ENCODE assay signal across 8 mouse cellular contexts in genomic region chrX:101131001-101131400, GRCm38 (mm10). TPM values are rescaled to one million over a fixed set of nuclear protein-coding genes. Genes with fewer than 3 reads are reported as not detected.
A peak's percentile ranks its signal among the peaks of the same experiment; 100 is the strongest.
DNase-seq lines count a peak whose midpoint lies in the region; TF ChIP-seq lines count a peak whose summit lies in the region.
"Had no signal": no experiment of that assay in that cellular context is flagged by ENCODE, and none has a peak within 500 bp of the region (broad histone marks: within the 10 kb centered on the region; RNA-seq: fewer than 3 reads in every experiment).

No protein-coding gene starts in this region.

- no peak overlapping the region for H3K4me3 ChIP-seq in CH12.LX (replicated peaks in 1 of 3; ENCODE audit: low read depth in 2 of 3, low read length in 2 of 3, poor library complexity in 1 of 3)
- no peak overlapping the region for H3K4me3 ChIP-seq in cortical plate, adult 2 months (ENCODE audit: insufficient read depth, low read length)
- H3K4me3 ChIP-seq: limb, embryonic 15.5 days had no signal

- in situ Hi-C loops in CH12.LX (cut with MboI; ENCODE audit: low pct_ligation_motif_present, low pct_unique_long_range_greater_than_20kb, low sequenced_read_pairs), result loop anchor here (5.0 to 25.0 kb wide), 3 partner anchors 156 to 356 kb away; partner anchors contain the start of gene Nlgn3

- intact Hi-C loops in gastrocnemius, postnatal 36 days (cut with DNase I), result loop anchor here (1.0 to 5.0 kb wide), 2 partner anchors 141 to 198 kb away; partner anchors contain the start of gene Med12

- peak; percentile 64 for TF ChIP-seq RAD21 in CH12.LX (IDR thresholded peaks at IDR 0.05; ENCODE audit: low read depth, low read length)

- TF ChIP-seq POLR2A in CH12.LX (IDR thresholded peaks at IDR 0.05; ENCODE audit: low read depth, low read length), result no peak
- TF ChIP-seq POLR2A in cortical plate, adult 2 months (IDR thresholded peaks at IDR 0.05; ENCODE audit: extremely low read depth, insufficient read depth, low read length), result no peak

- H3K4me1 ChIP-seq in CH12.LX (ENCODE audit: control insufficient read depth in 1 of 2, insufficient read depth in 2 of 2), result peaks cover 0 to 4% of the 10 kb centered on the region in 2 experiments; a peak in 1 of 4 replicates
- H3K4me1 ChIP-seq in cortical plate, adult 2 months (ENCODE audit: control insufficient read depth, insufficient read depth, low read length), result no peaks in the 10 kb centered on the region

- no peaks in the 10 kb centered on the region for H3K27me3 ChIP-seq in CH12.LX (replicated peaks)
- H3K27me3 ChIP-seq: limb, embryonic 15.5 days had no signal

- dilution Hi-C loops in CH12.LX (cut with MboI; ENCODE audit: extremely low pct_ligation_motif_present, extremely low pct_unique_long_range_greater_than_20kb, low sequenced_read_pairs), result no loop called here

- TF ChIP-seq CTCF in CH12.LX (conservative IDR thresholded peaks at IDR 0.05 in 1 of 2, IDR thresholded peaks at IDR 0.05 in 1 of 2; ENCODE audit: low read depth in 2 of 2, low read length in 2 of 2), result peak; percentile 37 to 69
- TF ChIP-seq CTCF in cortical plate, adult 2 months (IDR thresholded peaks at IDR 0.05; ENCODE audit: extremely low read depth, insufficient read depth, low read length), result peak; percentile 59

- no peak overlapping the region for H3K27ac ChIP-seq in CH12.LX (ENCODE audit: insufficient read depth, low read depth)
- H3K27ac ChIP-seq in cortical plate, adult 2 months (ENCODE audit: insufficient read depth, low read length), result no peak overlapping the region
- H3K27ac ChIP-seq: limb, embryonic 15.5 days had no signal

- no peak overlapping the region for H3K9ac ChIP-seq in CH12.LX (ENCODE audit: insufficient read depth, low read depth)
- H3K9ac ChIP-seq: limb, embryonic 15.5 days had no signal

- H3K36me3 ChIP-seq in CH12.LX (replicated peaks in 1 of 2; ENCODE audit: control insufficient read depth in 1 of 2, insufficient read depth in 1 of 2, low read length in 1 of 2), result no peaks in the 10 kb centered on the region
- H3K36me3 ChIP-seq: limb, embryonic 15.5 days had no signal

- H3K9me3 ChIP-seq in CH12.LX (replicated peaks; ENCODE audit: low read length), result no peaks in the 10 kb centered on the region
- H3K9me3 ChIP-seq: limb, embryonic 15.5 days had no signal

- TF ChIP-seq EP300 in CH12.LX (IDR thresholded peaks at IDR 0.05; ENCODE audit: low read length), result no peak

- H3K4me2 ChIP-seq in CH12.LX (ENCODE audit: insufficient read depth, low read depth, poor library complexity, severe bottlenecking), result no peak overlapping the region
- H3K4me2 ChIP-seq: limb, embryonic 15.5 days had no signal

- no peaks in the 10 kb centered on the region for H3K79me2 ChIP-seq in CH12.LX (replicated peaks; ENCODE audit: control insufficient read depth, extremely low read depth, insufficient read depth, poor library complexity, severe bottlenecking)

- peak; percentile 65 for DNase-seq in CH12.LX (ENCODE audit: extremely low read depth)
- peak; percentile 62 for DNase-seq in T-cell, adult 2 months (ENCODE audit: low spot score)
- peak; percentile 37 to 44 for DNase-seq in gastrocnemius, postnatal 36 days
- peak; percentile 63 for DNase-seq in layer of hippocampus, adult 9-10 months (ENCODE audit: low spot score)
- peak; percentile 62 for DNase-seq in lung, postnatal 25 days (ENCODE audit: low spot score)
- peak; percentile 56 for DNase-seq in spleen, adult 12 weeks (ENCODE audit: low spot score)

TF ChIP-seq in CH12.LX, 34 proteins besides CTCF, POLR2A, EP300 and RAD21:
- TF ChIP-seq SMC3 (IDR thresholded peaks at IDR 0.05; ENCODE audit: low read depth, low read length) (peak; percentile 67), RCOR1 (conservative IDR thresholded peaks at IDR 0.05; ENCODE audit: low read depth, low read length) (no peak)

RNA-seq across cellular contexts. Expression of gene Slc7a3, which starts 45.2 kb away (rescaled TPM):
- total RNA-seq in CH12.LX (2012; rRNA removed), result 31.8 and 81.3 TPM in 2 replicates
- 50.4 and 53.9 TPM in 2 replicates for total RNA-seq in CH12.LX (2014; rRNA removed)
- polyA plus RNA-seq in CH12.LX (2012; ENCODE audit: insufficient read length, low read depth), result 37.5 and 44.6 TPM in 2 replicates
- polyA plus RNA-seq in cortical plate, adult 2 months (2012; rRNA removed), result 8.6 and 9.3 TPM in 2 replicates
- total RNA-seq in gastrocnemius, postnatal 36 days (2021), result not detected

Comparison
In these comparisons a context has a peak if more than half of its experiments do, and no peak if none do; other contexts are left out.
1. RNA of gene Slc7a3, which starts 45.2 kb away (total RNA-seq): 31.8 to 81.3 TPM in CH12.LX; not detected in gastrocnemius, postnatal 36 days; every median in the first group is over 10 times any median in the second.
2. Peak in every context shown above with its lines, with median percentiles within 50 percentile points of each other: DNase-seq.